Mouse (Mus musculus) lung, embryonic 14.5 days (tissue): ENCODE measurements at regions not wholly inside any gene's neighbourhood (a gene's known extent, or its start where the extent isn't known, plus 50 kb on each side); places are given as distances from the start of the nearest gene placed in this dataset.

ENCODE experiments used
- ATAC-seq: fragments of 200-750 bp; cut with Nextera tagmentation; 2 replicates; pipeline ENCODE4 v1.8.0; 2017; ENCODE audit warnings: mild to moderate bottlenecking, moderate TSS enrichment, moderate library complexity; ENCODE audit not compliant: insufficient read depth
- DNase-seq: peaks from one replicate; pipeline ENCODE4 v3.0.0-alpha.2; 2015
- H3K27ac ChIP-seq: fragments of 300-500 bp; sonication (generic); 2 replicates; pipeline ENCODE4 v1.5.1; 2014; ENCODE audit warnings: low read depth, mild to moderate bottlenecking, moderate library complexity
- H3K27me3 ChIP-seq: fragments of 300-500 bp; sonication (generic); 2 replicates; pipeline ENCODE4 v1.6.1; 2014; ENCODE audit warnings: low read length, control low read depth; ENCODE audit not compliant: insufficient read depth
- H3K36me3 ChIP-seq: fragments of 300-500 bp; sonication (generic); 2 replicates; pipeline ENCODE4 v1.6.1; 2014; ENCODE audit warnings: control low read depth; ENCODE audit not compliant: insufficient read depth
- H3K4me1 ChIP-seq: fragments of 300-500 bp; sonication (generic); 2 replicates; pipeline ENCODE4 v1.6.1; 2014; ENCODE audit warnings: antibody characterized with exemption, control low read depth; ENCODE audit not compliant: insufficient read depth
- H3K4me2 ChIP-seq: fragments of 300-500 bp; sonication (generic); 2 replicates; pipeline ENCODE4 v1.6.1; 2014; ENCODE audit warnings: mild to moderate bottlenecking
- H3K4me3 ChIP-seq: fragments of 300-500 bp; sonication (generic); 2 replicates; pipeline ENCODE4 v1.5.1; 2014; ENCODE audit warnings: low read depth, low read length
- H3K9ac ChIP-seq: fragments of 300-500 bp; sonication (generic); 2 replicates; pipeline ENCODE4 v1.6.1; 2014
- H3K9me3 ChIP-seq: fragments of 300-500 bp; sonication (generic); 2 replicates; pipeline ENCODE4 v1.6.1; 2016; ENCODE audit warnings: low read depth, low read length, control low read depth
- CTCF ChIP-seq: IDR thresholded peaks from 2 replicates; pipeline ENCODE4 v1.5.1; 2016; ENCODE audit warnings: antibody characterized with exemption, low read depth
- WGBS: fragments of 180-500 bp; shearing (Covaris S2); extraction: QIAGEN DNeasy Blood & Tissue Kit; methylation state at CpG from one replicate; pipeline ENCODE4 v1.1.7; 2014; 5-methylcytosine and 5-hydroxymethylcytosine counted together

DNA sequence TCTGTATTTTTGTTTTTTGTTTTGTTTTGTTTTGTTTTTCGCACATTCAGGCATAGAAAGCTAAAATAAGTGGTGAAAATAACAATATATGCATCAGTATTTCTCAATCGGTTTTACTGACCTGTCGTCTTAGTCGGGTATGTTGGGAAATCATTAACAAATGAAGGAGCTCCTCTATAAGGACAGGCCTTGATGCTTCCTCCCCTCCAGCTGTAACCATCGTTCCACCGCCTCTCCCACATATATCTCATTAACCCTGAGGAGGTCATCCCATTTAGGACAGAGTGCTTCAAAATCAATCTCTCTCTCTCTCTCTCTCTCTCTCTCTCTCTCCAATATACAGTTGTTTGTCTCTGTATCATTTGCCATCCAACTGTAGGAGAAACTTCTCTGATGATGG, 492.4 kb downstream of the Efnb2 start:
- no peak overlapping the region for H3K4me3 ChIP-seq
- no peak overlapping the region for H3K9ac ChIP-seq
- H3K9me3 ChIP-seq, result no peaks in the 10 kb centered on the region
- H3K36me3 ChIP-seq, result no peaks in the 10 kb centered on the region
- H3K27me3 ChIP-seq, result no peaks in the 10 kb centered on the region
- TF ChIP-seq CTCF, result no peak
- H3K27ac ChIP-seq, result no peak overlapping the region
- DNase-seq (no peak), ATAC-seq (no peak)
- H3K4me2 ChIP-seq, result no peak overlapping the region
- H3K4me1 ChIP-seq, result no peaks in the 10 kb centered on the region
- 69% methylated on average over 6 of the region's 6 CpGs for WGBS

DNA sequence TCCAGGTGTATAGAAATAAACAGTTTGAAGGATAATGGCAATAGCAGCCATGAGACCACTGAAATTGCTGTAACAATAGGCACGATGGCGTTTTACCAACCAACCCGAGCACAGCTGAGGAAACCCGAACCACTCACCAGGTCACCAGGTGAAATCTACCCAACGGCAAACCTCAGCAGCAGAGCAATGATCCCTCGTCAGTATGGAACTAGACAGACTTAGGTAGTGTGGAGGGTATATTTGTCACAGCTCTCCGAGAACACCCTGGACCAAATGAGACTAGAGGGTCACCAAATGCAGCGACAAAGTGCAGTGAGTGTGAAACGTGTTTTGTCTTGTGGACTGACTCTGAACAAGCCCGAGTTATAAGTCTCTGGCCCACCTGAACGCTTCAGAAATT, 492.8 kb downstream of the Efnb2 start:
- no peaks in the 10 kb centered on the region for H3K27me3 ChIP-seq
- H3K4me3 ChIP-seq, result no peak overlapping the region
- ATAC-seq (no peak), DNase-seq (no peak)
- no peaks in the 10 kb centered on the region for H3K9me3 ChIP-seq
- no peak for TF ChIP-seq CTCF
- no peak overlapping the region for H3K27ac ChIP-seq
- 85% methylated on average over 11 of the region's 11 CpGs for WGBS
- H3K4me2 ChIP-seq, result no peak overlapping the region
- no peak overlapping the region for H3K9ac ChIP-seq
- H3K4me1 ChIP-seq, result no peaks in the 10 kb centered on the region
- H3K36me3 ChIP-seq, result no peaks in the 10 kb centered on the region

DNA sequence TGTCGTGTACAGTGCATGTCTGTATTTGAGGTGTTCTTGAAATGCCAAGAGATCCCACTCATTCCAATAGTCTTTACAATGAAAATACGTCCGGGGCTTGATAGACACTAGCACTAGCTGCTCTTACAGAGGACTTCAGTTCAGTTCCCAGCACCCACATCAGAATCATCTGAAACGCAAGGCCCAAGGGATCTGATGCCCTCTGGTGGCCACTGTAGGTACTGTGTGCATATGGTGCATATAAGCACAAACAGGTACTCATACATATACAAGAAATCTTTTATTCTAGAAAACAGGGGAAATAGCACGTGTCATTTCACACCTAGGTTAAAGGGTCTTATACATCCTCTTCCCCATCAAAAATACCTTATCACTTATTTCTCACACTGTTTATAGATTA, 513.5 kb downstream of the Efnb2 start:
- Histone ChIP-seq H3K4me2 (no peak overlapping the region), H3K9me3 (peaks cover 3% of the 10 kb centered on the region; the same call in 1 of the 2 replicates), H3K4me1 (no peaks in the 10 kb centered on the region), H3K27me3 (no peaks in the 10 kb centered on the region), H3K4me3 (no peak overlapping the region), H3K27ac (no peak overlapping the region), H3K36me3 (no peaks in the 10 kb centered on the region), H3K9ac (no peak overlapping the region)
- peak; percentile 47 for TF ChIP-seq CTCF
- DNase-seq (no peak), ATAC-seq (no peak)
- 92% methylated on average over 5 of the region's 5 CpGs for WGBS

DNA sequence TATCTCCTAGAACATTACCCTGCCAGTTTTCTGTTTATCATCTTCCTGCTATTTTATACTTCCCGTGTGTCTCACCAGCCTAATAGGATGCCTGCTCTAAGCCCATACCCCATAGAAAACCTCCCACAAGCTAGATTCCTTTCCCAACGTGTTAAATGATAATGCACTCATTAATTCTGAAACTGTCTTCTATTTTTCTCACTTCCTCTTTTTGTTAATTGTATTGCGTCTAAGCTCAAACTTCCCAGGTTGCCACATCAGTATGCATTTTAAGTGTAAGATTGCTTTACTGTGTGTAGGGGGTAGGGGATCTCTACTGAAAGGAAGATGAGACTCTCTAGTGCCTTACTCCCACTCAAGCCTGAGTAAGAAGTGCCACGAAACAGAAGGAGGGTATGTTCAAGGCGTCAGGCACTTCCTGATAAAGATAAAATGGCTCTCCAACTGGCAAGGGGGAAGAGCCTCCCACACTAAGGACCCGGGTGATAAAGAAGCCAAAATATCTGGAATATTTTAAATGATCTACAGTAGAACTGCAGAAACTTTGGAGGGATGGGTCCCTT, 518.0 kb downstream of the Efnb2 start:
- H3K9me3 ChIP-seq, result peaks cover 3% of the 10 kb centered on the region; the same call in 1 of the 2 replicates
- H3K4me2 ChIP-seq, result no peak overlapping the region
- H3K4me3 ChIP-seq, result no peak overlapping the region
- no peak overlapping the region for H3K9ac ChIP-seq
- no peak for DNase-seq
- TF ChIP-seq CTCF, result no peak
- no peaks in the 10 kb centered on the region for H3K4me1 ChIP-seq
- WGBS, result 41% methylated on average over 6 of the region's 6 CpGs
- no peaks in the 10 kb centered on the region for H3K27me3 ChIP-seq
- ATAC-seq, result no peak
- H3K27ac ChIP-seq, result no peak overlapping the region
- no peaks in the 10 kb centered on the region for H3K36me3 ChIP-seq

DNA sequence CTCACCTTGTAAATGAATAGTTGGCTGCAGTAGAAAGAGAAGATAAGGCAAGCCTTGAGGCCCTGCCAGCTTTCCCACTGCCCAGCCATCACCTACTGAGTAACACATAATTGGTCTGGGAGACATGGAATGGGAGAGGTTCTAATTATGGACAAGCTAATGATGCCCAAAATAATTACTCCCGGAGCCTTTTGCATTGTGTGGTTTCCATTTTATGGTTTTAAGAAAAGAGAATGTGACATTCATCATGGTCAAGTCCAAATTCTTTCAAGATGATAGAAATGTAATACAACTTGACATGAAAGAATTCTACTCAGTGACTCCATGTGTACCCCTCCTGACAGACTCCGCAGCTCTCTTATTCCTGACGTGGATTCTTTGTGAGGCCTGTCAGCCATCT, 518.6 kb downstream of the Efnb2 start:
- WGBS, result 66% methylated on average over 3 of the region's 3 CpGs
- Histone ChIP-seq H3K4me3 (no peak overlapping the region), H3K36me3 (no peaks in the 10 kb centered on the region), H3K4me2 (no peak overlapping the region), H3K4me1 (no peaks in the 10 kb centered on the region), H3K27me3 (no peaks in the 10 kb centered on the region), H3K9ac (no peak overlapping the region), H3K9me3 (peaks cover 1% of the 10 kb centered on the region; the same call in 1 of the 2 replicates), H3K27ac (no peak overlapping the region)
- TF ChIP-seq CTCF, result no peak
- DNase-seq (no peak), ATAC-seq (no peak)

DNA sequence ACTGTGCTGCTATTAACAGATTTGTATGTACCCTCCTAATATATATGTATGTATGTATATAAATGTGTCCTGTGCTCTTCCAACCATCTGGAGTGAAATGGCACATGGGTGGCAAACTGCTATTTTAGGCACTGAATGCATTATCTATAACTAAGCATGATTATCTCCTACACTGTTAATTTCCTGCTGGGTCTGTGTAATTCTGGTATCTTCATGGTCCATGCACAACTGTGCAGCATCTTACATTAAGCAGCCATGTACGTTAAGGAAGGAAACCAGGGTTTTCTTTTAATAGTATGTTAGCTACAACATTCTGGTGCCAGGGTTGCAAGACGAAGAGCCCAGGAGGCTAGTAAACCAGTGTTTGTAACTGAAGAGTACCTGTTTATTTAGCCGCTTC, 521.3 kb downstream of the Efnb2 start:
- no peak for DNase-seq
- no peaks in the 10 kb centered on the region for H3K27me3 ChIP-seq
- H3K27ac ChIP-seq, result no peak overlapping the region
- H3K9me3 ChIP-seq, result no peaks in the 10 kb centered on the region
- H3K36me3 ChIP-seq, result no peaks in the 10 kb centered on the region
- H3K4me3 ChIP-seq, result no peak overlapping the region
- TF ChIP-seq CTCF, result no peak
- H3K4me1 ChIP-seq, result no peaks in the 10 kb centered on the region
- no peak overlapping the region for H3K9ac ChIP-seq
- 89% methylated on average over 3 of the region's 3 CpGs for WGBS
- no peak for ATAC-seq
- H3K4me2 ChIP-seq, result no peak overlapping the region

DNA sequence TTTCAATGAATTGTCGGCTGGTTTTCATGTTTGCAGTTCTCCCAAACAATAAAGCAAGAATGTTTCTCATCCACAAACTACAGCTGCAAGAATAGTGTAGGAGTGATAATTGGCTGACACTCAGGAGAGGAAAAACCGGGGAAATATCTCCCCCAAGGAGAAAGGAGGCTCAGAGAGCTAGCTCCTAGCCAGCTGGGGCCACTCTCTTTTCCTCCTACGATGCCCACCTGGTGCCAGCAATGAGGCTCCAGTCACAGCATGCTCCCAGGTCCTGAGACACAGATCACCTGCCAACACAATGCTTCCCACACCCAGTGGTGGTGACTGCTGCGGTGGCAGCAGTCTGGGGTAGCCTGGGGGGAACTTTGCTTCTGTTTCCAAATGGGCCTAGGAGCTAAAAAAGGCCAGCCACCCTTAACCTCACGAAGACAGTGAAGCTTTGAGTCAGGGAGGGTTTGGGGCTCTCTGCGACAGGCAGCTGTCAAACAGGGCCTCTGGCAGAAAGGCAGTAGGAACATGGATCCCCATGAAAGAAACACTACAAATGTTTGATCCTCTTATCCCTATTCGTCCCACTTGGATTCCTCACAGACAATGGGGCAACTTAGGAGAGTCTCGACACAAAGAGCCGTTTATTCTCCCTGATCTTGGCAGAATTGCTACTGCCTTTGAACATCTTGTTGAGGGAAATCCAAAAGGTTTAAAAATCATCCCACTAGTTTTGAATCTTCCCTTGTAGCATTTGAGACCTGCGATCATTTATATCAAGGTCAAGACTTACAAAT, 527.8 kb downstream of the Efnb2 start:
- DNase-seq, result no peak
- Histone ChIP-seq H3K4me3 (no peak overlapping the region), H3K4me1 (no peaks in the 10 kb centered on the region), H3K9me3 (no peaks in the 10 kb centered on the region), H3K27ac (no peak overlapping the region), H3K36me3 (no peaks in the 10 kb centered on the region), H3K27me3 (no peaks in the 10 kb centered on the region), H3K9ac (no peak overlapping the region), H3K4me2 (no peak overlapping the region)
- no peak for ATAC-seq
- no peak for TF ChIP-seq CTCF
- 44% methylated on average over 10 of the region's 10 CpGs for WGBS
